Mouse (Mus musculus) liver, adult 2 months (tissue): ENCODE data around the gene Lactbl1.

Source experiments
- CTCF ChIP-seq: fragments of 200-500 bp; IDR thresholded peaks from 2 replicates; pipeline ENCODE4 v1.5.1; 2011; ENCODE audit warnings: low read depth, low read length, control low read depth
- POLR2A ChIP-seq: fragments of 200-500 bp; IDR thresholded peaks from 2 replicates; pipeline ENCODE4 v1.6.1; 2011; ENCODE audit warnings: low read length, control low read depth; ENCODE audit not compliant: insufficient read depth; ENCODE audit errors: extremely low read depth

- TF ChIP-seq CTCF (no peak), POLR2A (no peak)
Observed at GRCm38 (mm10) chr4:136667757-136668156, 45.3 kb downstream of the Lactbl1 start.
